Mouse (Mus musculus) heart, postnatal 36 days (tissue): ENCODE measurements at regions not wholly inside any gene's neighbourhood (a gene's known extent, or its start where the extent isn't known, plus 50 kb on each side); places are given as distances from the start of the nearest gene placed in this dataset.

Source experiments
- DNase-seq, 2 experiments: peaks; one replicate each; pipeline ENCODE4 v3.0.0; 2021 to 2022
- intact Hi-C: fragments of 180-260 bp; cut with DNase I; formaldehyde crosslinking; loops from one replicate; pipeline ENCODE4 v1.15.1; 2025

GRCm38 (mm10) chr1:19951050-19951679 lies 666.7 kb downstream of the Pkhd1 start:
- DNase-seq = no peak

GRCm38 (mm10) chr1:19951680-19952248 lies 666.1 kb downstream of the Pkhd1 start:
- no peak for DNase-seq
- intact Hi-C loops = no loop called here

More at GRCm38 (mm10) chr1:19951050-19951679, 666.7 kb downstream of the Pkhd1 start:
- intact Hi-C loops = no loop called here

GRCm38 (mm10) chr1:19973364-19973763 lies 644.5 kb downstream of the Pkhd1 start:
- DNase-seq = no peak
- intact Hi-C loops = loop anchor here (10.0 kb wide), 1 partner anchor 769 kb away; the partner anchor contains the start of gene Tfap2b

GRCm38 (mm10) chr1:19973981-19974380 lies 643.9 kb downstream of the Pkhd1 start:
- DNase-seq = no peak
- intact Hi-C loops = loop anchor here (10.0 kb wide), 1 partner anchor 769 kb away; the partner anchor contains the start of gene Tfap2b

- intact Hi-C loops = loop anchor here (10.0 kb wide), 1 partner anchor 771 kb away; the partner anchor contains the start of gene Tfap2b
- no peak for DNase-seq
These were observed 642.4 kb downstream of the Pkhd1 start for GRCm38 (mm10) chr1:19975436-19975835.

GRCm38 (mm10) chr1:19981189-19981588 lies 636.7 kb downstream of the Pkhd1 start:
- intact Hi-C loops = no loop called here
- no peak for DNase-seq

- intact Hi-C loops = no loop called here
- no peak for DNase-seq
These were observed 635.1 kb downstream of the Pkhd1 start for GRCm38 (mm10) chr1:19982791-19983190.

- intact Hi-C loops = no loop called here
- no peak for DNase-seq
These were observed 634.4 kb downstream of the Pkhd1 start for GRCm38 (mm10) chr1:19983504-19983903.

- intact Hi-C loops = no loop called here
- no peak for DNase-seq
These were observed 627.9 kb downstream of the Pkhd1 start for GRCm38 (mm10) chr1:19989921-19990320.
